ENCODE assay signal across 8 mouse cellular contexts in the genomic region with DNA sequence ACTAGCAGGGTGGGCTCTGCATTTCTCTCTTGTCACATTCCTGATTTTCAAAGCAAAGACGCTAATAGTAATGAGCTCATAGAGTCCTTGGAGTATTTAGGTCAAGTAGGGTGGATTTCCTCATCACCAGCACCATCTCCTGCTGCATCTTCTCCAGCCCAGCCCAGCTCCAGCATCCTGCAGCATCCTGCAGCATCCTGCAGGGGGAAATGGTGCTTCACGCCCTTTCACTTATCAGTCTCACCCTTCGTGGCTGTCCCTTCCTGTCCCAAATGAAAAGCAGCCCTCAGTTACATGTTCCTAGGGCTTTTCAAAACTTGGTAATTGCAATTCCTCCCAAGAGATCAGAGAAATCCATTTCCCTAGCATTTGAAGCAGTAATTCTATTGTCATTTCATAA. TPM values are rescaled to one million over a fixed set of nuclear protein-coding genes. Genes with fewer than 3 reads are reported as not detected.
DNase-seq lines count a peak whose midpoint lies in the region; ATAC-seq and TF ChIP-seq lines count a peak whose summit lies in the region.
"Had no signal": no experiment of that assay in that cellular context is flagged by ENCODE, and none has a peak within 500 bp of the region (broad histone marks: within the 10 kb centered on the region; RNA-seq: fewer than 3 reads in every experiment).

No protein-coding gene starts in this region.

- peak; percentile 12 for DNase-seq in kidney, adult 2 months
- DNase-seq in kidney, adult 18-20 months: no peak
- DNase-seq in 3T3-L1 (ENCODE audit: low read depth, low spot score) (peak; percentile 29), 416B (ENCODE audit: low read depth) (peak; percentile 53)
- DNase-seq in Muller cell, postnatal 12 days (ENCODE audit: inconsistent ontology term): no peak
- no peak for DNase-seq in hindbrain, embryonic 14.5 days (ENCODE audit: low spot score)
- DNase-seq: right cerebral cortex, postnatal 14 days had no signal

- no peaks in the 10 kb centered on the region for H3K4me1 ChIP-seq in kidney, adult 2 months (ENCODE audit: control insufficient read depth, insufficient read depth, low read length)
- H3K4me1 ChIP-seq in hindbrain, embryonic 14.5 days (replicated peaks; ENCODE audit: control insufficient read depth, insufficient read depth, low read length): no peaks in the 10 kb centered on the region

- H3K27me3 ChIP-seq in kidney, adult 2 months (replicated peaks; ENCODE audit: control insufficient read depth, insufficient read depth, low read length): no peaks in the 10 kb centered on the region
- H3K27me3 ChIP-seq in hindbrain, embryonic 14.5 days (ENCODE audit: control insufficient read depth, insufficient read depth, low read length): no peaks in the 10 kb centered on the region

- WGBS in kidney, adult 2 months: 39% methylated on average over 3 of the region's 3 CpGs
- WGBS in hindbrain, embryonic 14.5 days: 62% methylated on average over 3 of the region's 3 CpGs

- peak; percentile 59; the same call in 1 of the 2 replicates for ATAC-seq in granulocyte monocyte progenitor cell, adult 5-6 weeks (replicated peaks; ENCODE audit: poor library complexity, severe bottlenecking)
- no peak for ATAC-seq in hindbrain, embryonic 14.5 days (ENCODE audit: low FRiP score)

- H3K4me2 ChIP-seq in hindbrain, embryonic 14.5 days (replicated peaks): no peak overlapping the region

- H3K36me3 ChIP-seq in kidney, adult 2 months (ENCODE audit: control insufficient read depth, insufficient read depth, low read length): no peaks in the 10 kb centered on the region
- H3K36me3 ChIP-seq in hindbrain, embryonic 14.5 days (replicated peaks; ENCODE audit: control insufficient read depth, insufficient read depth): no peaks in the 10 kb centered on the region

- H3K9ac ChIP-seq in hindbrain, embryonic 14.5 days: no peak overlapping the region

- H3K4me3 ChIP-seq in kidney, adult 2 months (ENCODE audit: insufficient read depth, low read depth, low read length): no peak overlapping the region
- H3K4me3 ChIP-seq in hindbrain, embryonic 14.5 days (replicated peaks; ENCODE audit: low read length): no peak overlapping the region

- no peaks in the 10 kb centered on the region for H3K9me3 ChIP-seq in hindbrain, embryonic 14.5 days (ENCODE audit: control insufficient read depth, low read length)

- peak; percentile 30; the same call in 1 of the 2 replicates for TF ChIP-seq CTCF in kidney, adult 2 months (conservative IDR thresholded peaks at IDR 0.05; ENCODE audit: insufficient read depth, insufficient read length, low read depth, low read length)

- TF ChIP-seq POLR2A in kidney, adult 2 months (IDR thresholded peaks at IDR 0.05; ENCODE audit: low read depth, low read length): no peak

- no peak overlapping the region for H3K27ac ChIP-seq in kidney, adult 2 months (ENCODE audit: insufficient read depth, low read depth, low read length)
- H3K27ac ChIP-seq in hindbrain, embryonic 14.5 days: no peak overlapping the region

RNA-seq across cellular contexts. Expression of gene Xpnpep2, which starts 15.0 kb away (rescaled TPM):
- polyA plus RNA-seq in kidney, adult 2 months (2012; rRNA removed): 25.8 and 32.5 TPM in 2 replicates
- total RNA-seq in granulocyte monocyte progenitor cell, adult 5-6 weeks (2014; fragmentation: Nextera tagmentation): not detected in 2 replicates
- total RNA-seq in granulocyte monocyte progenitor cell, adult 5-6 weeks (2017): not detected in 2 replicates
- 0.35 and 0.70 TPM in 2 replicates for polyA plus RNA-seq in hindbrain, embryonic 14.5 days (2014; fragmentation: Nextera tagmentation; extraction: Ambion mirVana)

RNA-seq across cellular contexts. Expression of gene Sash3, which starts 52.7 kb away (rescaled TPM):
- polyA plus RNA-seq in kidney, adult 2 months (2012; rRNA removed): 1.5 and 6.8 TPM in 2 replicates
- 58.7 and 63.8 TPM in 2 replicates for total RNA-seq in granulocyte monocyte progenitor cell, adult 5-6 weeks (2014; fragmentation: Nextera tagmentation)
- 74.4 and 84.7 TPM in 2 replicates for total RNA-seq in granulocyte monocyte progenitor cell, adult 5-6 weeks (2017)
- polyA plus RNA-seq in hindbrain, embryonic 14.5 days (2014; fragmentation: Nextera tagmentation; extraction: Ambion mirVana): 1.1 and 1.3 TPM in 2 replicates

RNA-seq across cellular contexts. Expression of gene Apln, which starts 58.9 kb away (rescaled TPM):
- 8.1 and 10.8 TPM in 2 replicates for polyA plus RNA-seq in kidney, adult 2 months (2012; rRNA removed)
- 1.4 and 1.7 TPM in 2 replicates for total RNA-seq in granulocyte monocyte progenitor cell, adult 5-6 weeks (2014; fragmentation: Nextera tagmentation)
- total RNA-seq in granulocyte monocyte progenitor cell, adult 5-6 weeks (2017): 0.62 and 1.6 TPM in 2 replicates
- polyA plus RNA-seq in hindbrain, embryonic 14.5 days (2014; fragmentation: Nextera tagmentation; extraction: Ambion mirVana): 1.7 and 2.0 TPM in 2 replicates

Comparison
In these comparisons a context has a peak if more than half of its experiments do, and no peak if none do; other contexts are left out.
1. DNase-seq: peak in kidney, adult 2 months (single experiment), 3T3-L1 (single experiment) and 416B (single experiment); none in kidney, adult 18-20 months (single experiment), Muller cell, postnatal 12 days (single experiment) and hindbrain, embryonic 14.5 days (single experiment).
2. RNA of gene Xpnpep2, which starts 15.0 kb away (polyA plus RNA-seq): 25.8 to 32.5 TPM in kidney, adult 2 months; 0.35 to 0.70 TPM in hindbrain, embryonic 14.5 days; every median in the first group is over 10 times any median in the second.